Mouse (Mus musculus): ENCODE measurements around the gene Apol7a.
A peak's percentile ranks its signal among the peaks of the same experiment; 100 is the strongest.
"Not testable (repeated sequence)": the region's sequence is repeated elsewhere in the genome, so short reads cannot be mapped to it uniquely, and the experiment has no call there.

Apol7a gene

GRCm38 (mm10) chr15:77399027-77399426 lies at the start of gene Apol7a:
Gene Apol7a, minus strand, starts transcription at chr15:77399110.
- not testable (repeated sequence) for DNase-seq

GRCm38 (mm10) chr15:77447392-77447791 lies 48.5 kb upstream of the Apol7a start, which contains the start of gene Apol7b:
Gene Apol7b, minus strand, starts transcription at chr15:77447492.
- not testable (repeated sequence) for DNase-seq

DNA sequence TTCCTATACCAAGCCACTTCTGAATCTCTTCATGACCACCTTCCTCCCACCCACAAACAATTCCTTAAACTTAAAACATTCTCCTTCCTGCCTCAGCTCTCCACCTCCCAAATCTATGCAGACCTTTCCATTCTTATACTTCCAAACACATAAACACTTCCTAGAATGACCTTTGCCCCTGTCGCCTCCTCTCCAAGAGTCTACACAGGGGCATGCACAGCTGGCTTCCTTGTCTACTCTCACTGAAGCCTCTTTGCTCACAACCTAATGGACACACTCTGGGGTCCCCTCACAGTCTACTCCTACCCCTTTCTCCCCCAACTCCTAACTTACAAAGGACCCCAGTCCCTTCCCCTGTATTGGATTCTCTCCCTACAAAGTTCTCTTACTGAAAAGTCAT lies 46.8 kb upstream of the Apol7a start:
- DNase-seq, result not testable (repeated sequence)

DNA sequence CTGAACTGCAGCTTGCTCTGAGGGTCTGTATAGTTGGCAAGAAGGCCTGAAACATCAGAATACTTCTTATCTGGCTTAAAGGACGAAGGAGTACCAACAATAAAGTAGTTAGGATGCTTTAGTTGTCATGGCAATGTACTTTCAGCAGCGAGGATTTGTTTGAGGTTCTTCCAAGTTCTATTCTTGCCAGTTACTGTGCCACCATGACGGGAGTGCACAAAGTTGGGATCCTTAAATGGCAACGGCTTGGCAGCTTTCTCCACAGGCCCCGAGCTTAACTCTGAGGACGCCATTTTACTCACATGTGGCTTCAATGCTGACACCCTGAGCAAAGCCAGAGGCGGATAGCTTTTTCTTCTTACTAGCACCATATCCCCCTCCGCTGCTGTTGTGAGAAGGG lies 45.8 kb upstream of the Apol7a start:
- DNase-seq, result not testable (repeated sequence)

- not testable (repeated sequence) for DNase-seq
Measured at GRCm38 (mm10) chr15:77428690-77429448, 30.0 kb upstream of the Apol7a start.

DNA sequence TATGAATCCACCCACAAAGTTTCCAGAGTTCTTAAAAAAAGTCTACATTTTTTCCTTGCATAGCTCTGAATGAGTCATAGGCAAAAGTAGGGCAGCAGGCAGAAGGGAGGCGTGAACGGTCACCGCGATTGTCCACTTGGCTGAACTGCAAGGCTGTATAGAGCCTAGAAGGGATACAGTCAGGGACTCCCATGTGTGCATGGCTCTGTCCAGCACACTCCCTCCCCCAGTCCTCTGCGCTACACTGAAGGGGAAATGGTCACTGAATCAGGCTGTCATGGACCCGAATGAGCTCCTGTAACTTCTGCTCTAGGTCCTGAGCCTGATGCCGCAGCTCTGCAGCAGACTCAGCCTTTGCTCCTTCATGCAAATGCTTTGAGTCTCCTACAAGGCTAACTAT lies 24.0 kb upstream of the Apol7a start:
- not testable (repeated sequence) for DNase-seq

GRCm38 (mm10) chr15:77419657-77420056 lies 20.7 kb upstream of the Apol7a start:
- not testable (repeated sequence) for DNase-seq

DNA sequence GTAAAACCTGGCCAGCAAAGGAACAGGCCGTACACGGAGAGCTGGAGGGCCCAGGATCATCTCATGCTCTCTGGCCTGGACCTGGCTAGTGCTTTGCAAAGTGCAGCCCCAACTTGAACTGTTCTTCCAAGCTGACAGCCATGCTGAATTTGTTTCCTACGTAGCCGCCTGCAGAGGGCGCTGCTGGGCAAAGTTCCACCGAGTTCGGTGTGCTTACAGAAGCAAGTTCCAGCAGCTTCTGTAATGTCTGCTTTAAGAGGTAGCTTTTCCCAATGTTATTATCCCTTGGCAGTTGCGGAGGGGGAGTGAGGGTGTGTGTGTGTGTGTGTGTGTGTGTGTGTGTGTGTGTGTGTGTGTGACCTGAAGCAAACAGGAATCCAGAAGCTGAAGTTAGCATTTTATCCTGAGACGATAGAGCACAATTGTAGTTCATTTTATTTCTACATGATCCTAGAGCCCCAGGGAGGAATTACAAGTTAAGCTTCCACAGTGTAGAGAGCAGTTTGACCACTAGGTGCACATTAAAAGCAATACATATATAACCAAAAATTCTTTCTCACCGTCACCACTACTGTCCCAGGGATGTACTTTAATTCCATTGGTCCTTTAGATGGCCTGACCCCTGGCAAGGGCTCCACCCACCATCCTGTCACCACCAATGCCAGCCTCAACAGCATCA lies 17.9 kb upstream of the Apol7a start:
- DNase-seq, result not testable (repeated sequence)

- not testable (repeated sequence) for DNase-seq
Measured at GRCm38 (mm10) chr15:77415653-77416052, 16.7 kb upstream of the Apol7a start.

DNA sequence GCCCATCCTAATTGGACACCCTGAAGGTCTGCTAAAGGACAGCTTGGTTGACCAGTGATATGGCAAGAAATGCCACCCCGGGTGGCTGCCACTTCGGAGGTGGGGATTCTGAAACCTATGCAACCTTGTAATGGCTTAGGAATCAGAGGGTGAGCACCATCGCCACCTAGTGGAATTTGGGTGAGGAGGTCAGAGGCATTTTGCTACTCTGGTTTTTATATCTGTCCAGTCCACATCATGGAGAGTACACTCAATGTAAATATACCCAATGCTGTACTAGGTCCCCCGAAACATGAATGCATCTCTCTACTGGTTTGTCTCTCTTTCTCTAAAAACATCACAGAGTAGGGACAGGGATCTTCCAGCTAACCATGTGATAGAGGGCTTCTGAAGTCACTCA lies 13.8 kb upstream of the Apol7a start:
- not testable (repeated sequence) for DNase-seq

DNA sequence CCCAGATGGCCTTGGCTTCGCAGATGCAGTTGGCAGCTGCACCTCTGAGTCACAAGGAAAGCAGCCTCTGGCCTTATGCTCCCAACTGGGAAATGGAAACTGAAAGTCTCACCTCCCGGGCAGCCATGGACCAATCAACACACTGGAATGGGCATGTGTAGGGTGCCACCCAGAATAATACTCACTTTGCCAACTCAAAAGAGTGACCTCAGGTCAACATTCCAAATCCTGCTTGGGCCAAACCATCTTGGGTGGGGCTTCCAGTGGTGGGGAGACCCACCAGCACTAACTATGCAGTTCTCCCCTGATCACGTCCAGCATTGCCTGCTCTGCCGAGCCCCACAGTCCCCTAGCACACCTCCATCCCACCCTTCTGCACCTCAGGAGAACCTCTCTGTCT lies 12.1 kb upstream of the Apol7a start, which contains the start of gene Apol9a:
Gene Apol9a (minus strand): TSS at position 101 of the 400 bp plus-strand sequence.
- not testable (repeated sequence) for DNase-seq

DNA sequence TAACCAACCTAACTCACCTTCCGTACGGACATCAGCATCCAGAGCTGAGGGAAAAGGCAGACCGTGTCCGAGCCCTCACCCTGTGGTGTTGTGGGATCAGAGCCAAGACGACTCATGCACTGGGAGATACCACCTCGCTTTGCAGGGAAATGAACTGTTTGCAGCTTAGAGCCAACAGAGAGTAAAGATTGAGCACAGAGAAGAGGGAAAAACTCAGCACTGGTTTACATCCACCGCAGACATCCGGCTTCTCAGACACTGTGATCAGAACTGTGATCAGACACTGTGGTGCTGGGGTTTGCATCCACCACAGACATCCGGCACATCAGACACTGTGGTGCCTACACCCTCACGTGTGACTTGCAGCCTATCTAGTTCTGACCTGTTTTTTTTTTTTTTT lies 7.5 kb upstream of the Apol7a start:
- peak; percentile 65 to 76 for DNase-seq

DNA sequence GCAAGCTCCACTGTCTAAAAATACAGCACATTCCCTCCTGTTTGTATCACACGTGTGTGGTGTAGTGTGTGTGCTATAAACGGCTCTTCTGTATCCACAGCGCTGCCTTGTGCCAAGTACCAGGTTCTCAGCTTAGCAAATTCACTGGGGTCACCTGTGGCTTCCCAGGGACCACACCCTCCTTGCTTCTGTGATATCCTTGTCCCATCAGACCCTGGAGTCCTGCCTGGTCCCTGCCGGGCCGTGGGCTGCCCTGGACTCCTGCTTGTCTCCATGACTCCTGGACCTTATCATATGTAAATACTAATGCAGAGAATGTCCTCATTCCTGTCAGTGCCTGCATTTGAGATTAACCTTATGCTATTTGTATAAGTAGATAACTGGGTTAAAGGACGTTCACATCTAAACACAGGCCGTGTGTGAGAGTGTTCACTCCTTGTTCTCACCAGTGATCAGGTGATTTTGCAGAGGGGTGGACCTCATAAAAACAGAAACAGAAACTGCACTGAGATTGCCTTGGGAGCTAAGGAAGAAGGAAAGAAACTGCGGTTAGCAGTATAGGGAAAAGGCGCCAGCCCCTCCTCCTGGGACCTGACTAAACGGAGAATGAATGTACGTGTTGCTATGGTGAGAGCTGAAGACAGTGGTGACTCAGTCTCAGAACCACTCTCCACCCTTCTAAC lies 1.3 kb downstream of the Apol7a start:
- not testable (repeated sequence) for DNase-seq

DNA sequence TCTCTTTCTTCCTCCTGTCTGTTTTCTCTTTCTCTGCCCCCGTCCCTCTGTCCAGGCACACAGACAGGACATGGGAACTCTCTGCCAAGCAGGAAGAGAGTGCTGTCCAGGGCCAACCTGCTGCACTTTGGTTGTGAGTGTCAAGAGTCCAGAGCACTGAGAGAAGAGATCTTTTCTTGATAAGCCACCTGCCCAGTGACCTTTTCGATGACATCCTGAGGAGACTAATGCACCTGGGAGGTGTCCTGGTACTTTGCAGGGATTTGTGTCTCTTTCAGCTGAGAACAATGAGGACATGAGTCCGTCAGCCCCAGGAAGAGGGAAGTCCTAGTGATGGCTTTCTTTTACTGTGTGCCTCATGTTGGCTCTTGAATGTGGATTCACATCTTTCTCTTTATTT lies 5.1 kb downstream of the Apol7a start:
- not testable (repeated sequence) for DNase-seq

DNA sequence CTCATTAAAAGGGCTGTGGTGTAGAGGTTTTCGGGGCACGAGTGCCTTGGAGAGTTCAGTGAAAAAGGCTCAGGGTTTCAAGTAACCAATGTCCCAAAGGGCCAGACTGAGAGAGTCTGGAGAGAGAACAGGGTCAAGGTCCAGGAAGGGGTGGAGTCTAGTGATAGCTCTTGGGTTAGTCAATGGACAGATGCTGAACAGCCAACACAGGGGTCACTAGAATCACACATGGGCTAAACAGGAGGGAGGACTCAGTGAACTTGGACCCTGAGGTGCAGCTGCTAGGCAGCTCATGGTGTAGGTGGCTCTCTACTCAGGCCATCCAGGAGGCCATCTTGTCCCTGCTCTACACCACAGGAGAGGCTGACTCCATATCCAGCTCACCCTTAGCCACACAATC lies 11.4 kb downstream of the Apol7a start:
- no peak for DNase-seq

- no peak for DNase-seq
Measured at GRCm38 (mm10) chr15:77384340-77385030, 14.4 kb downstream of the Apol7a start.

DNA sequence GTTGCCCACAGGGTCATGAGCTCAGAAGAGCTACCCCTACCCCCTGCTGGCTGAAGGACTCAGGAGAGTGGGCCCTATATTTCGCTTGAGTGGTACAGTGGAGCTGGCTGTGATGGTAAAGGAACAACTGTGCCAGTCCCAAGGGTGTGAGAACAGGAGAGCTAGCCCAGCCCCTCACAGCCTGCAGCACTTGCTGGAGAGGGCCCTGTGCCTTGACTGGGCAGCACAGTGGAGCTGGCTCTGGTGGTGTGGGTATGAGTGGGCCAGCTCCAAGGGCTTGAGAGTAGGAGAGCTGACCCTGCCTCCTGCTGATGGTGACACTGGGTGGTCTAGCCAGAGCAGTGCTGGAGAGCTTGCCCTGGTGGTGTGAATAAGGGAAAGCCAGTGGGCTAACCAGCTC lies 16.0 kb downstream of the Apol7a start:
- DNase-seq, result no peak

DNA sequence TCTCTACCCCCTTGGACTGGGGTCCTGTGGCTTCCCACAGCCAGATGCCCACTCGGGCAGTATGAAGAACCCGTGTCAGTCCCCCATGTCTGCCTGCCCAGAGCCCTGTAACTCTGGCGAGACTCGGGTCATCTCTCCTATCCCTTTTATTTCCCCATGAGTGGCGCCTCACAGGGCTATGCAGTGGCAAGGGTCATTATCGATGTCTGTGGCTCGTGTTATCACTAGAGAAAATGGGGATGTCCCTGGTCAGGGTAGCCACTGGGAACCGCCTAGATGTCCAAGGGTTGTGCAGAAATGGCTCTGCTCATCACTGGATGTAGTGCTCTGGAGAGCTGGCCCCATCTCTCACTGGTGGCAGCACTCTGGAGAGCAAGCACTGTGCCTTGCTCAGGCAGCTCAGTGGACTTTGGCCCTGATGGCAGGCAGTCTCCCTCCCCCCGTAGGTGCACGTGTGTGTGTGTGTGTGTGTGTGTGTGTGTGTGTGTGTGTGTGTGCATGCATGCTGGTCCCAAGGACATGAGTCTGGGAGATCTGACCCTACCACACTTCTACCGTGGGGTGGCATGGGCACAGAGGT lies 16.5 kb downstream of the Apol7a start:
- no peak for DNase-seq

GRCm38 (mm10) chr15:77381481-77381880 lies 17.4 kb downstream of the Apol7a start:
- no peak for DNase-seq

GRCm38 (mm10) chr15:77379921-77380320 lies 19.0 kb downstream of the Apol7a start:
- DNase-seq, result no peak

DNA sequence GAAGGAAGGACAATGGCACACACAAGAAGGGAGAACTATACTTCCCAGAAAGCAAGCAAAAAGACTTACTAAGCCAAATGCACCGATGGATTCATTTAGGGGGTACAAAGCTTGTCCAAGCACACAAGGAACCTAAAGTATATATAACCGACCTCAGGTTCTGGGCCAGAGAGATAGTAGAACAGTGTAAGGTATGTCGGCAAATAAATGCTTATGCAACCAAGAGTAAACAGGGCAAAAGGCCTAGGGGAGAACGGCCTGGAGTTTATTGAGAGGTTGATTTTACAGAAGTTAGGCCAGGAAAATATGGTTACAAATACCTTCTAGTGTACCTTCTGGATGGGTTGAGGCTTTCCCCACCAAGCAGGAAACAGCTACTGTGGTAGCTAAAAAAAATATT lies 21.5 kb downstream of the Apol7a start:
- no peak for DNase-seq

GRCm38 (mm10) chr15:77376920-77377319 lies 22.0 kb downstream of the Apol7a start:
- DNase-seq, result no peak
